25 mouse cellular contexts compared by ENCODE assay signal in the genomic region with DNA sequence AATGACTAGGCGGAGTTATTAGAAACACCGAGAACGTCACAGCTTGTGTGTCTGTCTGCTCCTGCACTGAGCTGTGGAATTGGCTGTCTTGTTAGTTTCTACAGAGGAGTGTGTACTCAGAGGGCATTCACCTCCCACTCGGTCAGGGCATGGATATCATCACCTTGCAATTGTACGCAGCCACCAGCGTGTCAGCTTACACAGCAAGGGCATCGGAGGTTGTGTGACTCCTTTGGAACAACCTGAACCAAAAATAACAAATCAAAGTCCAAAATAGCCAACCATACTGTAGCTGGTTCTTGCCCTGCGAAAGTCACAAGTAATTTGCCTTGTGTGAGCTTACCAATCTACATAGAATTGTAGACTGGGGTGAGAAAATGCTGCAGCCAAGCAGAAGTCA. TPM values are rescaled to one million over a fixed set of nuclear protein-coding genes. Genes with fewer than 3 reads are reported as not detected.
DNase-seq lines count a peak whose midpoint lies in the region; ATAC-seq lines count a peak whose summit lies in the region.
"Had no signal": no experiment of that assay in that cellular context is flagged by ENCODE, and none has a peak within 500 bp of the region (broad histone marks: within the 10 kb centered on the region; RNA-seq: fewer than 3 reads in every experiment).

No protein-coding gene starts in this region.

- 37% methylated on average over 8 of the region's 8 CpGs for WGBS in heart, embryonic 12.5 days

- H3K9me3 ChIP-seq in heart, embryonic 12.5 days (replicated peaks): no peaks in the 10 kb centered on the region
- H3K9me3 ChIP-seq: forebrain, embryonic 12.5 days; intestine, embryonic 15.5 days; limb, embryonic 12.5 days; liver, embryonic 15.5 days; midbrain, embryonic 15.5 days; neural tube, embryonic 15.5 days had no signal

- peak; percentile 66; the same call in 1 of the 2 replicates for ATAC-seq in heart, embryonic 12.5 days (ENCODE audit: insufficient number of reproducible peaks, low FRiP score)
- ATAC-seq: intestine, embryonic 15.5 days; lung, postnatal 0 days; midbrain, embryonic 15.5 days; Patski had no signal

- H3K36me3 ChIP-seq in heart, embryonic 12.5 days: no peaks in the 10 kb centered on the region
- H3K36me3 ChIP-seq: forebrain, embryonic 12.5 days; intestine, embryonic 15.5 days; limb, embryonic 12.5 days; liver, embryonic 15.5 days; midbrain, embryonic 15.5 days; neural tube, embryonic 15.5 days had no signal

- H3K9ac ChIP-seq in heart, embryonic 12.5 days: no peak overlapping the region
- H3K9ac ChIP-seq: forebrain, embryonic 12.5 days; hindbrain, embryonic 14.5 days; intestine, embryonic 15.5 days; limb, embryonic 12.5 days; liver, embryonic 15.5 days; midbrain, embryonic 15.5 days; neural tube, embryonic 15.5 days had no signal

- H3K27me3 ChIP-seq in heart, embryonic 12.5 days (replicated peaks): no peaks in the 10 kb centered on the region
- H3K27me3 ChIP-seq: forebrain, embryonic 12.5 days; intestine, embryonic 15.5 days; limb, embryonic 12.5 days; liver, embryonic 15.5 days; midbrain, embryonic 15.5 days; neural tube, embryonic 15.5 days; Patski had no signal

- peaks cover 10% of the 10 kb centered on the region; the same call in 1 of the 2 replicates for H3K4me1 ChIP-seq in heart, embryonic 12.5 days (replicated peaks)
- H3K4me1 ChIP-seq: intestine, embryonic 15.5 days; limb, embryonic 12.5 days; liver, embryonic 15.5 days; midbrain, embryonic 15.5 days had no signal

- intact Hi-C loops in heart, postnatal 14 days (cut with DNase I): no loop called here

- H3K4me2 ChIP-seq in heart, embryonic 12.5 days: peak overlapping the region; percentile 26
- H3K4me2 ChIP-seq: forebrain, embryonic 12.5 days; hindbrain, embryonic 14.5 days; intestine, embryonic 15.5 days; limb, embryonic 12.5 days; liver, embryonic 15.5 days; midbrain, embryonic 15.5 days; neural tube, embryonic 15.5 days had no signal

- peak overlapping the region; percentile 91 for H3K27ac ChIP-seq in heart, embryonic 12.5 days (ENCODE audit: poor library complexity, severe bottlenecking)
- H3K27ac ChIP-seq: forebrain, embryonic 12.5 days; hindbrain, embryonic 14.5 days; intestine, embryonic 15.5 days; limb, embryonic 12.5 days; liver, embryonic 15.5 days; midbrain, embryonic 15.5 days; neural tube, embryonic 15.5 days had no signal

- DNase-seq in gastrocnemius, adult 18-20 months (ENCODE audit: low spot score): peak; percentile 33
- DNase-seq in gastrocnemius, postnatal 4 days (ENCODE audit: low spot score in 2 of 2): no peak
- peak; percentile 36 to 39 for DNase-seq in kidney, postnatal 36 days
- no peak for DNase-seq in kidney, postnatal 10 days
- peak; percentile 20 to 50 for DNase-seq in heart, postnatal 14 days
- no peak for DNase-seq in urinary bladder, postnatal 10 days (ENCODE audit: low spot score)
- DNase-seq in cerebellum, postnatal 4 days (ENCODE audit: low spot score in 2 of 2): no peak
- DNase-seq: adrenal gland, postnatal 10 days; cerebellum, adult 9-10 months; kidney, postnatal 4 days; layer of hippocampus, adult 9-11 months; thymus, adult 2 months had no signal

- no peak overlapping the region for H3K4me3 ChIP-seq in heart, embryonic 12.5 days
- H3K4me3 ChIP-seq: forebrain, embryonic 12.5 days; intestine, embryonic 15.5 days; limb, embryonic 12.5 days; liver, embryonic 15.5 days; midbrain, embryonic 15.5 days; neural tube, embryonic 15.5 days had no signal

RNA-seq across cellular contexts. Expression of a gene that starts 12.7 kb away (rescaled TPM):
- total RNA-seq in gastrocnemius, adult 18-20 months (2021): 100 to 1,000 TPM; 104 to 131 TPM
- 100 to 1,000 TPM; 156 to 173 TPM for total RNA-seq in gastrocnemius, postnatal 4 days (2021)
- polyA plus RNA-seq in heart, embryonic 12.5 days (2016; fragmentation: Nextera tagmentation; extraction: Ambion mirVana): 18.0 and 18.7 TPM in 2 replicates
- 10 to 100 TPM; 50.2 to 55.6 TPM for total RNA-seq in heart, postnatal 14 days (2021)
- total RNA-seq: granulocyte monocyte progenitor cell, adult 5-6 weeks; megakaryocyte progenitor cell, adult 5-6 weeks had no signal
- polyA plus RNA-seq: hindbrain, embryonic 14.5 days; midbrain, embryonic 15.5 days; Patski; spleen, adult 2 months had no signal

RNA-seq across cellular contexts. Expression of a gene that starts 54.8 kb away (rescaled TPM):
- 100 to 1,000 TPM; 130 to 155 TPM for total RNA-seq in gastrocnemius, adult 18-20 months (2021)
- total RNA-seq in gastrocnemius, postnatal 4 days (2021): 100 to 1,000 TPM; 307 to 318 TPM
- polyA plus RNA-seq in heart, embryonic 12.5 days (2016; fragmentation: Nextera tagmentation; extraction: Ambion mirVana): 96.9 and 97.9 TPM in 2 replicates
- total RNA-seq in heart, postnatal 14 days (2021): 100 to 1,000 TPM; 103 to 110 TPM

RNA-seq across cellular contexts. Expression of a gene that starts 59.8 kb away (rescaled TPM):
- 10 to 100 TPM; 30.3 to 39.0 TPM for total RNA-seq in gastrocnemius, adult 18-20 months (2021)
- total RNA-seq in gastrocnemius, postnatal 4 days (2021): 10 to 100 TPM; 60.1 to 71.6 TPM
- 79.1 and 79.3 TPM in 2 replicates for polyA plus RNA-seq in heart, embryonic 12.5 days (2016; fragmentation: Nextera tagmentation; extraction: Ambion mirVana)
- 10 to 100 TPM; 66.9 to 71.9 TPM for total RNA-seq in heart, postnatal 14 days (2021)

Comparison
In these comparisons a context has a peak if more than half of its experiments do, and no peak if none do; other contexts are left out.
1. DNase-seq: peak in gastrocnemius, adult 18-20 months (single experiment), kidney, postnatal 36 days (2 of 2) and heart, postnatal 14 days (2 of 2); none in gastrocnemius, postnatal 4 days (0 of 2), kidney, postnatal 10 days (single experiment), urinary bladder, postnatal 10 days (single experiment) and cerebellum, postnatal 4 days (0 of 2).